In the genomic region with DNA sequence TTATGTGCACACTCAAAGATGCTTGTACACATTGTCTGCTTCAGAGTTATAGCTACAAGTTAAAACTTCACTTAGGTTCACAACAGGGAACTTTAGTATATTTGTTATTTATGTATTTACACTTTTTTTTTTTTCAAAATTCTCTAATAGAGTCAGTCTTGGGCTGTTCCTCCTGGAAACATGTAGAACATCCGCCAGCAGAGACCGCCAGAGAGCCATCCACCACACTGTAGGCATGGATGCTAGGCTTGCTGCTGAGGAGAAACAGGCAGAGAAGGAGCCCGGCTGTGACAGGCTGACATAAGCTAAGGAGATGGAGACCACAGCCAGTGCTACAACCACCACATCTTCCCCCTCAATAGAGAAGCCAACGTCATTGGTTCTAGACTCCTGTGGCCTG, we compare ENCODE assay signal across 8 mouse cellular contexts. TPM values are rescaled to one million over a fixed set of nuclear protein-coding genes. Genes with fewer than 3 reads are reported as not detected.
A peak's percentile ranks its signal among the peaks of the same experiment; 100 is the strongest.
DNase-seq lines count a peak whose midpoint lies in the region; ATAC-seq and TF ChIP-seq lines count a peak whose summit lies in the region.

No protein-coding gene starts in this region.

- DNase-seq in T-cell, adult 2 months (ENCODE audit: low spot score), result peak; percentile 51
- peak; percentile 75 for DNase-seq in cerebellum, adult 9-11 months
- peak; percentile 79 to 84 for DNase-seq in frontal cortex, postnatal 25 days (ENCODE audit: low spot score in 2 of 2)
- peak; percentile 79 for DNase-seq in induced T-regulatory cell, adult 2 months (ENCODE audit: low read depth)
- DNase-seq in left cerebral cortex, adult 2 months (ENCODE audit: extremely low spot score in 1 of 2, low spot score in 2 of 2), result peak; percentile 83 to 85
- DNase-seq in right cerebral cortex, postnatal 36 days (ENCODE audit: low spot score in 2 of 2), result peak; percentile 73 to 82
- DNase-seq in urinary bladder, postnatal 36 days (ENCODE audit: low spot score in 2 of 2), result peak; percentile 76 to 80

- intact Hi-C loops in left cerebral cortex, adult 2 months (cut with DNase I), result loop anchor here (1.0 to 5.0 kb wide), 4 partner anchors 126 to 669 kb away; a partner anchor contains a TSS

- TF ChIP-seq CTCF in left cerebral cortex, adult 2 months (IDR thresholded peaks at IDR 0.05), result peak; percentile 98

- H3K4me3 ChIP-seq in left cerebral cortex, adult 2 months, result no peak overlapping the region

- H3K27ac ChIP-seq in left cerebral cortex, adult 2 months, result no peak overlapping the region

- peak; percentile 99 for ATAC-seq in megakaryocyte-erythroid progenitor cell, adult 5-6 weeks (replicated peaks; ENCODE audit: low FRiP score, low TSS enrichment, poor library complexity, severe bottlenecking)

RNA-seq across cellular contexts. Expression of a gene that starts 44.7 kb away (rescaled TPM):
- total RNA-seq in left cerebral cortex, adult 2 months (2021), result 100 to 1,000 TPM; 183 to 195 TPM
- 3,965 and 4,066 TPM in 2 replicates for total RNA-seq in megakaryocyte-erythroid progenitor cell, adult 5-6 weeks (2014; fragmentation: Nextera tagmentation)
- 2,270 and 3,048 TPM in 2 replicates for total RNA-seq in megakaryocyte-erythroid progenitor cell, adult 5-6 weeks (2017)

Comparison
In these comparisons a context has a peak if more than half of its experiments do, and no peak if none do; other contexts are left out.
1. RNA of a gene that starts 44.7 kb away (total RNA-seq): 2,270 to 4,066 TPM in megakaryocyte-erythroid progenitor cell, adult 5-6 weeks; 183 to 195 TPM in left cerebral cortex, adult 2 months; every median in the first group is over 10 times any median in the second.
2. Peak in every context shown above with its lines, with median percentiles within 50 percentile points of each other: DNase-seq.